Mouse (Mus musculus): ENCODE data around the gene Gramd1b. TPM values are rescaled to one million over a fixed set of nuclear protein-coding genes. Genes with fewer than 3 reads are reported as not detected.

The Gramd1b gene
- polyA plus RNA-seq, 1 experiment from 2014 or later: 2.9 TPM

DNA sequence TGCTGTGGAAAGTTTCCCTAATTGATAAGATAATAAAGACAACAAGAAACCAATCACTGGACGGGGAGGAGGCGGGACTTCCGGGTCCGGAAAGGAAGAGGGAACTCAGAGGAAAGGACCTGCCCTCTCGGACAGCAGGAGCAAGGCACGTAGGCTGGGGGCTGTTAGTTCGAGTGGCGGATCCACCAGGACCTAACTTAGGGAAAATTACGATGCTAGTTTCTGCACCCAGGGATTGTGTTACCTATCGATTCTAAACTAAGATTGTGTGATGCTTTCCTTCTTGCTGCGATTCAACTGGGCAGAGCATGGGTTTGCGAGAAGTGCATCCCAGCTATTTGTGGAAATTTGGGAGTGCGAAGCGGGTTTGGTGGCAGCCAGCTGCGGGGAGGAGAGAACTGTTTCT, 116.7 kb downstream of the Gramd1b start:
- Histone ChIP-seq H3K27ac (replicated peaks; ENCODE audit: low read depth, low read length) (no peak overlapping the region), H3K27me3 (ENCODE audit: control insufficient read depth, insufficient read depth, low read length) (no peaks in the 10 kb centered on the region), H3K36me3 (replicated peaks; ENCODE audit: control insufficient read depth, insufficient read depth, low read depth, low read length) (no peaks in the 10 kb centered on the region), H3K4me2 (ENCODE audit: low read depth, low read length) (peak overlapping the region; percentile 64), H3K4me1 (ENCODE audit: control insufficient read depth, insufficient read depth, low read length) (no peaks in the 10 kb centered on the region), H3K9me3 (replicated peaks; ENCODE audit: control insufficient read depth, low read length) (no peaks in the 10 kb centered on the region), H3K9ac (replicated peaks; ENCODE audit: low read length) (peak overlapping the region; percentile 52), H3K4me3 (ENCODE audit: low read depth, low read length) (peak overlapping the region; percentile 45)
- WGBS: under 1% methylated on average over 15 of the region's 15 CpGs
- ATAC-seq (replicated peaks; ENCODE audit: insufficient number of reproducible peaks, low FRiP score, low TSS enrichment, low read depth): peak; percentile 64; the same call in 1 of the 2 replicates
- peak; percentile 81 for DNase-seq (ENCODE audit: low spot score)

DNA sequence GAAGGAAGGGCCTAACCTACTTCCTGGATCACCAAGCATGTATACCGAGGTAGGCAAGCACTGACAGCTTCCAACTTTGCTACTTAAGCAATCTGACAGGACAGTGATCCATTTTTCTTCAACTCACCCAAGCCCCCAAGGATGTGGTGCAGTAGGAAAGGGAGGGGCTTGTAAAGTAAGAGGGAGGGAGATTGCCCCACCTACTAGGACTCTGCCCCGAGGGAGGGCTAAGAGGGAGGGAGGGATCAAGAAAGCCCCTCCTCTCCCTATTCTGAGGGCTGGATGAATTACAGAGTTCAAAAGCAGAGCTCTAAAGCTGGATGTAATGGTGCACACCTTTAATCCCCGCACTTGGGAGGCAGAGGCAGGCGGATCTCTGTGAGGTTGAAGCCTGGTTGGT, 117.6 kb downstream of the Gramd1b start:
- Histone ChIP-seq H3K36me3 (replicated peaks; ENCODE audit: control insufficient read depth, insufficient read depth, low read depth, low read length) (no peaks in the 10 kb centered on the region), H3K27ac (replicated peaks; ENCODE audit: low read depth, low read length) (no peak overlapping the region), H3K4me3 (ENCODE audit: low read depth, low read length) (no peak overlapping the region), H3K9me3 (replicated peaks; ENCODE audit: control insufficient read depth, low read length) (no peaks in the 10 kb centered on the region), H3K27me3 (ENCODE audit: control insufficient read depth, insufficient read depth, low read length) (no peaks in the 10 kb centered on the region), H3K9ac (replicated peaks; ENCODE audit: low read length) (no peak overlapping the region), H3K4me1 (ENCODE audit: control insufficient read depth, insufficient read depth, low read length) (no peaks in the 10 kb centered on the region), H3K4me2 (ENCODE audit: low read depth, low read length) (no peak overlapping the region)
- DNase-seq (ENCODE audit: low spot score) (no peak), ATAC-seq (replicated peaks; ENCODE audit: insufficient number of reproducible peaks, low FRiP score, low TSS enrichment, low read depth) (no peak)
- 91% methylated on average over 4 of the region's 4 CpGs for WGBS

DNA sequence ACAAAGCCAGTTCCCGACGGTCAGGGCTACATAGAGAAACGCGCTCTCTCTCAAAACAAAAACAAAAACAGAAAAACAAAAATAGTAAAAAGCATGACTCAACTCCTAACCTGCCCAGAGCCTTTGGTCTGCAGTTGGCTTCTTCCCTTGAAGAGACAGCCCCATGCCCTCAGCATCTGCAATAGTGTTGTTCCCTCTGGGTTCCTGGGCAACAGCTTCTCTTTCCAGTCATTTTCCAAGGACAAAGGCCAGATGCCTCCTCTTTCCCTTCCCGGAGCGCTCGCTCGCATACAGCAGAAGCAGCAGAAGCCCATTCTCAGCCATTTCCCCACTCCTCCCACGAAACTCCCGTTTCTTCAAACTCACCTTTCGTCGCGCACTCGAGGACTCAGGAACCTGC, 118.3 kb downstream of the Gramd1b start:
- DNase-seq (ENCODE audit: low spot score): no peak
- H3K36me3 ChIP-seq (replicated peaks; ENCODE audit: control insufficient read depth, insufficient read depth, low read depth, low read length): no peaks in the 10 kb centered on the region
- H3K4me1 ChIP-seq (ENCODE audit: control insufficient read depth, insufficient read depth, low read length): no peaks in the 10 kb centered on the region
- no peak for ATAC-seq (replicated peaks; ENCODE audit: insufficient number of reproducible peaks, low FRiP score, low TSS enrichment, low read depth)
- H3K4me3 ChIP-seq (ENCODE audit: low read depth, low read length): no peak overlapping the region
- 91% methylated on average over 14 of the region's 14 CpGs for WGBS
- H3K4me2 ChIP-seq (ENCODE audit: low read depth, low read length): no peak overlapping the region
- H3K27ac ChIP-seq (replicated peaks; ENCODE audit: low read depth, low read length): no peak overlapping the region
- no peak overlapping the region for H3K9ac ChIP-seq (replicated peaks; ENCODE audit: low read length)
- no peaks in the 10 kb centered on the region for H3K9me3 ChIP-seq (replicated peaks; ENCODE audit: control insufficient read depth, low read length)
- no peaks in the 10 kb centered on the region for H3K27me3 ChIP-seq (ENCODE audit: control insufficient read depth, insufficient read depth, low read length)

DNA sequence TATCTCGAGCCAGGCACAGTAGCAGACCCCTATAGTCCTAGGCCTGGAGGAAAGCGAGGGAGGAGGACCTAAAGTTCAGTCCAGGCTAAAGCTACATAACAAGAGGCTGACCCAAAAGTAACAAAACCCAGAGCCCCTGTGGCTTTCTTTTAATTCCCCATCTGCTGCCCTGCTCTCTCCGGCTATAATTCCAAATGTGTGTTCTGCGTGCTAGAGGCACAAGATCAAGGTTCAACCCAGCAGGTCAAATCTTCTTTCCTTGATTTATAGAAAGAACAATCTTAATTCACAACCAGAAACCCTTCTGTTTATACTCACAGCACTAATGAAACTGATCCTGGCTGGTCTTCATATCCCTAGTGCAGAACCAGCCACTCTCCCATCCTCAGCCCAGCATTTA, 118.9 kb downstream of the Gramd1b start:
- H3K9ac ChIP-seq (replicated peaks; ENCODE audit: low read length): no peak overlapping the region
- no peak for DNase-seq (ENCODE audit: low spot score)
- ATAC-seq (replicated peaks; ENCODE audit: insufficient number of reproducible peaks, low FRiP score, low TSS enrichment, low read depth): no peak
- H3K36me3 ChIP-seq (replicated peaks; ENCODE audit: control insufficient read depth, insufficient read depth, low read depth, low read length): no peaks in the 10 kb centered on the region
- H3K27ac ChIP-seq (replicated peaks; ENCODE audit: low read depth, low read length): no peak overlapping the region
- H3K9me3 ChIP-seq (replicated peaks; ENCODE audit: control insufficient read depth, low read length): no peaks in the 10 kb centered on the region
- H3K4me2 ChIP-seq (ENCODE audit: low read depth, low read length): no peak overlapping the region
- 84% methylated on average over 4 of the region's 4 CpGs for WGBS
- H3K4me1 ChIP-seq (ENCODE audit: control insufficient read depth, insufficient read depth, low read length): no peaks in the 10 kb centered on the region
- no peaks in the 10 kb centered on the region for H3K27me3 ChIP-seq (ENCODE audit: control insufficient read depth, insufficient read depth, low read length)
- no peak overlapping the region for H3K4me3 ChIP-seq (ENCODE audit: low read depth, low read length)

DNA sequence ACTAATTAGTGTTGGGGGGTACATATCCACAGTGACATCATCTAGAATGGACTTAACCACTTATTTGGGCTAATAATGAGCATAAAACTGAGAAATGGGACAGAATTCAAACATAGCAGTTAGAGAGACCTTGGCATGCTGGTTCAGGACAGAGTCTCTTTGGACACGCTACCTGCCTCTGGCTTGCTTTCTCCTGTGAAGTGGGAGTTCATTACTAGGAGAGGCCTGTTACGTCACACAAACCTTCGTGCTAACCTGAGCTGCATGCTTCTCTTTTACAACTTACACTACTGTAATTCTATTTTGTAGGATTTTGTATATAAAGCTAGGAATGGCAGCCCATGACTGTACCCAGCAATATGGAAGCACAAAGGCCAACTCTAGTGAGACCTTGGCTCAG, 120.3 kb downstream of the Gramd1b start:
- no peak overlapping the region for H3K4me2 ChIP-seq (ENCODE audit: low read depth, low read length)
- no peaks in the 10 kb centered on the region for H3K4me1 ChIP-seq (ENCODE audit: control insufficient read depth, insufficient read depth, low read length)
- no peak overlapping the region for H3K27ac ChIP-seq (replicated peaks; ENCODE audit: low read depth, low read length)
- WGBS: 93% methylated on average over 3 of the region's 3 CpGs
- ATAC-seq (replicated peaks; ENCODE audit: insufficient number of reproducible peaks, low FRiP score, low TSS enrichment, low read depth): no peak
- H3K27me3 ChIP-seq (ENCODE audit: control insufficient read depth, insufficient read depth, low read length): no peaks in the 10 kb centered on the region
- no peak for DNase-seq (ENCODE audit: low spot score)
- H3K9me3 ChIP-seq (replicated peaks; ENCODE audit: control insufficient read depth, low read length): no peaks in the 10 kb centered on the region
- no peak overlapping the region for H3K9ac ChIP-seq (replicated peaks; ENCODE audit: low read length)
- H3K36me3 ChIP-seq (replicated peaks; ENCODE audit: control insufficient read depth, insufficient read depth, low read depth, low read length): no peaks in the 10 kb centered on the region
- H3K4me3 ChIP-seq (ENCODE audit: low read depth, low read length): no peak overlapping the region

DNA sequence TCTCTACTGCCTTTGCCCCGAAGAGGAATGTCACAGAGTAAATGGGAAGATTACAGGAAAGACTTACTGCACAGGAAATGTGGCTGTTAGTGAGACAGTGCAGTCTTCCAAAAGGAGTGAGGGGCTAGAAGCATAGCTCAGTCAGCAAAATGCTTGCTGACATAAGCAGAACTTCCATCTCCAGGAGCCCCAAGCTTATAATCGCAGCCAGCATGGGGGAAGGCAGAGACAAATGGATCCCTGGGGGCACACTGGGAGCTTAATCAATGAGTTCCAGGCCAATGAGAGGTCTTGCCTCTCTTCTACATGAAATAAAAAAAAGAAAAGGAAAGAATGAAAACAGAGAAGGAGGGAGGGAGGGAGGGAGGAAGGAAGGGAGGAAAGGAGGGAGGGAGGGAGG, 122.1 kb downstream of the Gramd1b start:
- Histone ChIP-seq H3K9ac (replicated peaks; ENCODE audit: low read length) (no peak overlapping the region), H3K4me1 (ENCODE audit: control insufficient read depth, insufficient read depth, low read length) (no peaks in the 10 kb centered on the region), H3K36me3 (replicated peaks; ENCODE audit: control insufficient read depth, insufficient read depth, low read depth, low read length) (no peaks in the 10 kb centered on the region), H3K4me3 (ENCODE audit: low read depth, low read length) (no peak overlapping the region), H3K4me2 (ENCODE audit: low read depth, low read length) (no peak overlapping the region), H3K9me3 (replicated peaks; ENCODE audit: control insufficient read depth, low read length) (no peaks in the 10 kb centered on the region), H3K27me3 (ENCODE audit: control insufficient read depth, insufficient read depth, low read length) (no peaks in the 10 kb centered on the region), H3K27ac (replicated peaks; ENCODE audit: low read depth, low read length) (no peak overlapping the region)
- DNase-seq (ENCODE audit: low spot score) (no peak), ATAC-seq (replicated peaks; ENCODE audit: insufficient number of reproducible peaks, low FRiP score, low TSS enrichment, low read depth) (no peak)
- WGBS: 32% methylated on average over 2 of the region's 2 CpGs

DNA sequence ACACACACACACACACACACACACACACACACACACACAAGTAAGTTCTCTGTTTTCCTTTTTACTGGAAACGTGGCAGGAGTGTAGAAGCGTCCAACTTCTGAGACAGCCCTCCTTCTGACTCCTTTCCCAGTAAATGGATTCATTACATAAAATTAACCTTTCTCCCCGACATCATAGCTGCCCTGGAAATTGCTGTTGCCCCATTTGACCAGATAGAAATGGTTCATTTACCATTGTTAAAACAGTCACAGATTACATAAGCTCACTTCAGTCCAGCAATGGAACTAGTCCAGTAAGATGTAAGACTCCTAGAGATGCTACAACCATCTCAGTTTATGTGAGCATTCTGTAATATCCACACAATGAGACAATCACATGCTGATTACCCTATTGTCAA, 122.8 kb downstream of the Gramd1b start:
- Histone ChIP-seq H3K9ac (replicated peaks; ENCODE audit: low read length) (no peak overlapping the region), H3K27me3 (ENCODE audit: control insufficient read depth, insufficient read depth, low read length) (no peaks in the 10 kb centered on the region), H3K4me1 (ENCODE audit: control insufficient read depth, insufficient read depth, low read length) (no peaks in the 10 kb centered on the region), H3K4me2 (ENCODE audit: low read depth, low read length) (no peak overlapping the region), H3K36me3 (replicated peaks; ENCODE audit: control insufficient read depth, insufficient read depth, low read depth, low read length) (no peaks in the 10 kb centered on the region), H3K9me3 (replicated peaks; ENCODE audit: control insufficient read depth, low read length) (no peaks in the 10 kb centered on the region), H3K4me3 (ENCODE audit: low read depth, low read length) (no peak overlapping the region), H3K27ac (replicated peaks; ENCODE audit: low read depth, low read length) (no peak overlapping the region)
- ATAC-seq (replicated peaks; ENCODE audit: insufficient number of reproducible peaks, low FRiP score, low TSS enrichment, low read depth): no peak
- no peak for DNase-seq (ENCODE audit: low spot score)
- 39% methylated on average over 3 of the region's 3 CpGs for WGBS

DNA sequence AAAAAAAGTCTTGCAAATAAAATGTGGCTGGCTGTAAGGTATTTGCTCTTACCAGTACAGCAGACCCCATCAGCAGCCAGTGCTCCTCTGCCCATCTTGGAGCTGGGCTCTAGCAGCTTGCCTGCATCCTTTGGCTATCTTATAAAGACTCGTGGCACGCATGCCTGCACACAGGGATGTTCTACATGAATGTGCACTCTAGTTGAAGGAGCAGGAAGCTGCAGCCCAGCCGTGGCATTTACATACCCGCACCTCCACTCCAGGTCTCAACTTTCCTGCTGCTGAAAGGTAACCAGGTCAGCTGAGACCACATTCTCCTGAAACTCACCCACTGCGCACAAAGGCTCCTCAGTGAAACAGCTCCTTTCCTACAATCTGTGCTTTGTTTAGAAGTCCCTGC, 123.3 kb downstream of the Gramd1b start:
- ATAC-seq (replicated peaks; ENCODE audit: insufficient number of reproducible peaks, low FRiP score, low TSS enrichment, low read depth) (no peak), DNase-seq (ENCODE audit: low spot score) (no peak)
- no peak overlapping the region for H3K4me3 ChIP-seq (ENCODE audit: low read depth, low read length)
- H3K36me3 ChIP-seq (replicated peaks; ENCODE audit: control insufficient read depth, insufficient read depth, low read depth, low read length): no peaks in the 10 kb centered on the region
- H3K4me1 ChIP-seq (ENCODE audit: control insufficient read depth, insufficient read depth, low read length): no peaks in the 10 kb centered on the region
- no peaks in the 10 kb centered on the region for H3K27me3 ChIP-seq (ENCODE audit: control insufficient read depth, insufficient read depth, low read length)
- no peak overlapping the region for H3K27ac ChIP-seq (replicated peaks; ENCODE audit: low read depth, low read length)
- H3K9ac ChIP-seq (replicated peaks; ENCODE audit: low read length): no peak overlapping the region
- 45% methylated on average over 5 of the region's 5 CpGs for WGBS
- no peaks in the 10 kb centered on the region for H3K9me3 ChIP-seq (replicated peaks; ENCODE audit: control insufficient read depth, low read length)
- H3K4me2 ChIP-seq (ENCODE audit: low read depth, low read length): no peak overlapping the region

Data from embryonic facial prominence, embryonic 11.5 days (tissue).